ENCODE assay signal across 21 mouse cellular contexts in the genomic region with DNA sequence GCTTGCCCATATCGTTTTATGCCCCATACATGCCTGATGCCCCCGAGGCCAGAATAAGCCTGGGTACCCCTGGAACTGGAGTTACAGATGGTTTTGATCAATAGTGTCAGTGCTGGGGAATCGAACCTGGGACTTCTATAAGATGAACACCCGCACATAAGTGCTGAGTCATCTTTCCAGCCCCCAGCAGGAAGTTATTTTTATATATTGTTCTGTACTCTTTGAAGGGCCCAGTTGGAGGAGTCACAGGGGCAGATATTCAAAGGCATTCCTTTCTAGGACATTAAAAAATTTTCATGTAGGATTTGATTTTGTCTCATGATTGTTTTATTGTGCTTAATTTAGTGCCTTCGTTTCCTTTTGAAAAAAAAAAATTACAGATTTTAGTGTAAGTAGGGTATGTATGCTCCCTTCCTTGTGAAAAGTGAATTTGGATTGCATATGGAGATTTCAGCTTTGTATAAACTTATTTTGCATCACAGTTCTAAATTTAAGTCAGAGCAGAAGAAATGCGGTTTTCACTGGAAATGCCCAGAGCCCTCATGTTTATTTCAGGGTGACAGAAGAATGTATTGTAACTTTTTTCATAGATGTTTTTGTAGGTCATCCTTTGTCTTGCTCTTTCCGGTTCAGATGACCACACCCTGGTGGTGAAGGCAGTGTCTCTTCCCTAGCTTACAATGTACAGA. TPM values are rescaled to one million over a fixed set of nuclear protein-coding genes. Genes with fewer than 3 reads are reported as not detected.
DNase-seq lines count a peak whose midpoint lies in the region; ATAC-seq and TF ChIP-seq lines count a peak whose summit lies in the region.
"Had no signal": no experiment of that assay in that cellular context is flagged by ENCODE, and none has a peak within 500 bp of the region (broad histone marks: within the 10 kb centered on the region; RNA-seq: fewer than 3 reads in every experiment).

No protein-coding gene starts in this region.

- H3K27me3 ChIP-seq in kidney, postnatal 0 days (ENCODE audit: insufficient read depth, low read length) = no peaks in the 10 kb centered on the region
- H3K27me3 ChIP-seq: hindbrain, embryonic 12.5 days; hindbrain, embryonic 15.5 days had no signal

- in situ Hi-C loops in ES-E14 (cut with MboI; ENCODE audit: low sequenced_read_pairs in 2 of 2, unreplicated experiment in 2 of 2) = no loop called here

- WGBS in kidney, postnatal 0 days = 89% methylated on average over 7 of the region's 7 CpGs

- no peak overlapping the region for H3K9ac ChIP-seq in kidney, postnatal 0 days (ENCODE audit: low read depth, low read length)
- H3K9ac ChIP-seq in ES-E14 (ENCODE audit: insufficient read depth, low read depth, low read length, poor library complexity, severe bottlenecking) = no peak overlapping the region
- H3K9ac ChIP-seq: hindbrain, embryonic 12.5 days; hindbrain, embryonic 15.5 days had no signal

- no peak for ATAC-seq in kidney, postnatal 0 days (replicated peaks; ENCODE audit: low FRiP score, low read depth)
- ATAC-seq: activated CD4-positive, CD25-positive, alpha-beta regulatory T cell, adult 4 months; CD4-positive, CD25-positive, alpha-beta regulatory T cell, adult 4 months; forebrain, embryonic 14.5 days had no signal

- TF ChIP-seq CTCF in kidney, postnatal 0 days (IDR thresholded peaks at IDR 0.05; ENCODE audit: low read depth) = no peak

- peaks cover 16% of the 10 kb centered on the region; the same call in 1 of the 2 replicates for H3K36me3 ChIP-seq in kidney, postnatal 0 days (ENCODE audit: insufficient read depth, low read length)
- no peaks in the 10 kb centered on the region for H3K36me3 ChIP-seq in ES-E14 (ENCODE audit: control insufficient read depth, insufficient read depth, low read length, poor library complexity, severe bottlenecking)
- H3K36me3 ChIP-seq: forebrain, embryonic 10.5 days had no signal

- H3K4me1 ChIP-seq in kidney, postnatal 0 days (replicated peaks; ENCODE audit: insufficient read depth, low read length) = no peaks in the 10 kb centered on the region
- 0 out of 4 replicates have a peak, but pooled peaks cover 0 to 1% of the 10 kb centered on the region in 2 experiments for H3K4me1 ChIP-seq in ES-E14 (ENCODE audit: control insufficient read depth in 2 of 2, insufficient read depth in 2 of 2, low read length in 2 of 2, poor library complexity in 1 of 2)
- H3K4me1 ChIP-seq: forebrain, embryonic 10.5 days; hindbrain, embryonic 12.5 days; hindbrain, embryonic 15.5 days had no signal

- H3K4me3 ChIP-seq in kidney, postnatal 0 days (replicated peaks; ENCODE audit: low read depth, low read length) = no peak overlapping the region
- H3K4me3 ChIP-seq in ES-E14 (ENCODE audit: insufficient read depth in 1 of 2, low read depth in 1 of 2, low read length in 2 of 2, poor library complexity in 1 of 2, severe bottlenecking in 1 of 2) = no peak overlapping the region
- H3K4me3 ChIP-seq: forebrain, embryonic 10.5 days; gastrocnemius, adult 2 months; hindbrain, embryonic 12.5 days; hindbrain, embryonic 15.5 days had no signal

- H3K4me2 ChIP-seq in kidney, postnatal 0 days (ENCODE audit: low read length) = no peak overlapping the region
- H3K4me2 ChIP-seq: heart, embryonic 11.5 days; hindbrain, embryonic 12.5 days; hindbrain, embryonic 15.5 days had no signal

- DNase-seq in kidney, postnatal 0 days (ENCODE audit: low spot score) = peak; percentile 15
- no peak for DNase-seq in kidney, adult 11 months
- DNase-seq in ES-E14 (ENCODE audit: low read depth, low spot score) (no peak), ZHBTc4 (ENCODE audit: low read depth, low spot score) (peak; percentile 13)
- DNase-seq in lung, postnatal 14 days = no peak
- no peak for DNase-seq in left cerebral cortex, adult 11 months (ENCODE audit: low spot score)
- DNase-seq: adrenal gland, adult 8-10 months; adrenal gland, postnatal 25 days; cerebellum, adult 11-12 months; cerebellum, adult 8-10 months; cerebellum, postnatal 10 days; cerebellum, postnatal 36 days; gastrocnemius, adult 2 months; gastrocnemius, postnatal 14 days had no signal

- no peak overlapping the region for H3K27ac ChIP-seq in kidney, postnatal 0 days
- H3K27ac ChIP-seq in ES-E14 (ENCODE audit: insufficient read depth, low read depth, low read length, poor library complexity, severe bottlenecking) = no peak overlapping the region
- H3K27ac ChIP-seq: forebrain, embryonic 10.5 days; gastrocnemius, adult 2 months; hindbrain, embryonic 12.5 days; hindbrain, embryonic 15.5 days had no signal

- H3K9me3 ChIP-seq in kidney, postnatal 0 days (replicated peaks; ENCODE audit: low read length) = no peaks in the 10 kb centered on the region
- H3K9me3 ChIP-seq in ES-E14 (ENCODE audit: control insufficient read depth, insufficient read depth, low read depth, low read length) = no peaks in the 10 kb centered on the region
- H3K9me3 ChIP-seq: forebrain, embryonic 10.5 days; hindbrain, embryonic 12.5 days; hindbrain, embryonic 15.5 days had no signal

TF ChIP-seq in ES-E14, 5 proteins besides CTCF, POLR2A, EP300 and RAD21:
- TF ChIP-seq MAFK (IDR thresholded peaks at IDR 0.05; ENCODE audit: insufficient read depth, low read depth, low read length) = peak; percentile 55
- no peak for TF ChIP-seq ZNF384 (IDR thresholded peaks at IDR 0.05; ENCODE audit: low read depth, low read length)

RNA-seq across cellular contexts. Expression of a gene that starts 45.9 kb away (rescaled TPM):
- polyA plus RNA-seq in kidney, postnatal 0 days (2015; fragmentation: Nextera tagmentation; extraction: Ambion mirVana) = 36.1 and 41.4 TPM in 2 replicates
- total RNA-seq in ES-E14 (2012; rRNA removed) = 1.1 and 3.7 TPM in 2 replicates

Comparison
In these comparisons a context has a peak if more than half of its experiments do, and no peak if none do; other contexts are left out.
1. DNase-seq: peak in kidney, postnatal 0 days (single experiment) and ZHBTc4 (single experiment); none in kidney, adult 11 months (single experiment), ES-E14 (single experiment), lung, postnatal 14 days (single experiment) and left cerebral cortex, adult 11 months (single experiment).